Mouse (Mus musculus) kidney, embryonic 16.5 days (tissue): ENCODE data around the gene Socs1. TPM values are rescaled to one million over a fixed set of nuclear protein-coding genes. Genes with fewer than 3 reads are reported as not detected.

Source experiments
- ATAC-seq: fragments of 200-750 bp; cut with Nextera tagmentation; 2 replicates; pipeline ENCODE4 v1.8.0; 2017; ENCODE audit warnings: moderate TSS enrichment; ENCODE audit not compliant: low FRiP score, low TSS enrichment
- H3K27ac ChIP-seq: fragments of 300-500 bp; sonication (generic); 2 replicates; pipeline ENCODE4 v1.5.1; 2014; ENCODE audit warnings: low read length
- H3K27me3 ChIP-seq: fragments of 300-500 bp; sonication (generic); 2 replicates; pipeline ENCODE4 v1.6.1; 2014; ENCODE audit warnings: low read length, control low read depth, mixed read lengths; ENCODE audit not compliant: insufficient read depth
- H3K36me3 ChIP-seq: fragments of 300-500 bp; sonication (generic); 2 replicates; pipeline ENCODE4 v1.6.1; 2014; ENCODE audit warnings: low read length, control low read depth, mixed read lengths; ENCODE audit not compliant: insufficient read depth
- H3K4me1 ChIP-seq: fragments of 300-500 bp; sonication (generic); 2 replicates; pipeline ENCODE4 v1.6.1; 2014; ENCODE audit warnings: low read length, control low read depth, mixed read lengths; ENCODE audit not compliant: insufficient read depth
- H3K4me2 ChIP-seq: fragments of 300-500 bp; sonication (generic); replicated peaks from 2 replicates; pipeline ENCODE4 v1.6.1; 2014; ENCODE audit warnings: low read depth, low read length
- H3K4me3 ChIP-seq: fragments of 300-500 bp; sonication (generic); 2 replicates; pipeline ENCODE4 v1.5.1; 2014; ENCODE audit warnings: mild to moderate bottlenecking, low read length
- H3K9ac ChIP-seq: fragments of 300-500 bp; sonication (generic); replicated peaks from 2 replicates; pipeline ENCODE4 v1.6.1; 2014; ENCODE audit warnings: low read length
- H3K9me3 ChIP-seq: fragments of 300-500 bp; sonication (generic); 2 replicates; pipeline ENCODE4 v1.6.1; 2016; ENCODE audit warnings: low read length, control low read depth
- WGBS: fragments of 180-500 bp; shearing (Covaris S2); extraction: QIAGEN DNeasy Blood & Tissue Kit; methylation state at CpG from one replicate; pipeline ENCODE4 v1.1.7; 2014; 5-methylcytosine and 5-hydroxymethylcytosine counted together
- polyA plus RNA-seq: library from polyadenylated mRNA; unstranded; fragments of >200 nt; fragmentation: Nextera tagmentation; extraction: Ambion mirVana; gene quantifications from 2 replicates; pipeline ENCODE4 v1.2.1, GENCODE M21; 2015

The Socs1 gene
- polyA plus RNA-seq: 5.8 and 7.3 TPM in 2 replicates

- Histone ChIP-seq H3K9ac (peak within 1 kb of the TSS; percentile 83), H3K27ac (peak within 1 kb of the TSS; percentile 99), H3K4me1 (peaks cover 38% of the 10 kb centered on the region), H3K4me3 (peak within 1 kb of the TSS; percentile 75), H3K27me3 (no peaks in the 10 kb centered on the region), H3K4me2 (peak within 1 kb of the TSS; percentile 93), H3K36me3 (no peaks in the 10 kb centered on the region), H3K9me3 (no peaks in the 10 kb centered on the region)
- WGBS: under 1% methylated on average over 58 of the region's 59 CpGs
- ATAC-seq: peak; percentile 88
Observed at GRCm38 (mm10) chr16:10785371-10786231, at the start of gene Socs1. Gene Socs1 (minus strand): TSS chr16:10785536.

DNA sequence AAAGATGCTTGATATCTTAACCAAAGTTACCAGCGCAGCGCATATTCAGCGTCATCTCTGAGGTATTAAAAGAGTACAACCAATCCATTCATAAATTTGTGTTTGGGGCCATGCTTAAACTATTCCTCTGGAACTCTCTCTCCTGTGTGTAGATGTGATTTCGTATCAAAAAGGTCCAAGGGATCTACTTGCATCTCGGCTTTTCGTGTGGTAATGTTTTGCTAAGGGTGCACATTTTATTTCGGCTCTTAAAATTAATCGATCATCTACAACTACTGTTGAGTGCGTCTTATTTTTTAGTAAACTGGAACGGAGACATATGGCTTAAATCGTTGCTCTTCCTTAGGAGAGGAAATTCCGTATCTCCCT is 49.2 kb upstream of the Socs1 start:
- Histone ChIP-seq H3K27ac (no peak overlapping the region), H3K9ac (peak overlapping the region; percentile 81), H3K4me2 (peak overlapping the region; percentile 74), H3K9me3 (no peaks in the 10 kb centered on the region), H3K27me3 (no peaks in the 10 kb centered on the region), H3K4me3 (peak overlapping the region; percentile 71), H3K4me1 (peaks cover 26% of the 10 kb centered on the region), H3K36me3 (no peaks in the 10 kb centered on the region)
- WGBS: 12% methylated on average over 12 of the region's 12 CpGs
- ATAC-seq: no peak

DNA sequence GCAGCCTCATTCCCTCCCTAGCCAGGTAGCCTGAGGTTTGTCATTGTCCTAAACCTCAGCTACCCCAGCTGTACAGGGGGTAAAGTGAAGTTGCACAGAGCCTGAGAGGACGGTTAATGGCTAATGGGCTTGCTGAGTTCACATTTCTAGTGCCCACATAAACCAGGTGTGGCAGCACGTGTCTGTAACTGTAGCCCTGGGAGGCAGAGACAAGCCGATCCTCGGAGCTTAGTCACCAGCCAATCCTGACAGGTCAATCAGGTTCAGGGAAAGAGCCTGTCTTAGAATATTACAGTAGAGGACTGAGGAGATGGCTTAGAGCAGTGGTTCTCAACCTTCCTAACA is 43.1 kb upstream of the Socs1 start:
- WGBS: 61% methylated on average over 4 of the region's 4 CpGs
- H3K36me3 ChIP-seq: no peaks in the 10 kb centered on the region
- no peaks in the 10 kb centered on the region for H3K9me3 ChIP-seq
- H3K4me2 ChIP-seq: no peak overlapping the region
- H3K4me1 ChIP-seq: 0 out of 2 replicates have a peak, but pooled peaks cover 7% of the 10 kb centered on the region
- no peak overlapping the region for H3K27ac ChIP-seq
- H3K4me3 ChIP-seq: no peak overlapping the region
- H3K9ac ChIP-seq: no peak overlapping the region
- ATAC-seq: no peak
- H3K27me3 ChIP-seq: no peaks in the 10 kb centered on the region

- H3K9me3 ChIP-seq: no peaks in the 10 kb centered on the region
- no peak overlapping the region for H3K4me2 ChIP-seq
- no peak overlapping the region for H3K9ac ChIP-seq
- 78% methylated on average over 7 of the region's 7 CpGs for WGBS
- H3K4me1 ChIP-seq: 0 out of 2 replicates have a peak, but pooled peaks cover 7% of the 10 kb centered on the region
- H3K4me3 ChIP-seq: no peak overlapping the region
- H3K27ac ChIP-seq: no peak overlapping the region
- H3K36me3 ChIP-seq: no peaks in the 10 kb centered on the region
- no peaks in the 10 kb centered on the region for H3K27me3 ChIP-seq
- no peak for ATAC-seq
Observed at GRCm38 (mm10) chr16:10827766-10828460, 42.6 kb upstream of the Socs1 start.

DNA sequence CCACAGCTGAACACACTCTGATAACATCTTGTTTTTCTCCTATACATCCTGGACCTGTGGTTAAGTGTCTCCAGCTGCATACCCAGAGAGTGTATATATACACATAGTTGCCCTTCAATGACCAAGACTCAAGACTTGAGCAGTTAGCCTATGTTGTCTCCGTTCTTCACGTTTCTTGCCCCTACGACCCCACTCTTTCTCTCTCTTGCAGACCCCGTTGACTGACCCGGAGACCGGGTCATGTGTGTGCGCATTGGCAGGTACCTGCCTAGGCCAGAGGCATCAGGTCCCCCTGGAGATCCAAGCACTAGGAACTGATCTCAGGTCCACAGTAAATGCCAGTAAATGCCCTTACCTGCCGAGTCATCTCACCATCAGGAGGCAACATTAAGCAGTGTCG is 41.9 kb upstream of the Socs1 start:
- Histone ChIP-seq H3K9me3 (no peaks in the 10 kb centered on the region), H3K4me3 (no peak overlapping the region), H3K27me3 (no peaks in the 10 kb centered on the region), H3K9ac (no peak overlapping the region), H3K27ac (no peak overlapping the region), H3K4me1 (0 out of 2 replicates have a peak, but pooled peaks cover 7% of the 10 kb centered on the region), H3K4me2 (no peak overlapping the region), H3K36me3 (no peaks in the 10 kb centered on the region)
- ATAC-seq: no peak
- 90% methylated on average over 9 of the region's 9 CpGs for WGBS

- Histone ChIP-seq H3K4me2 (no peak overlapping the region), H3K27me3 (no peaks in the 10 kb centered on the region), H3K4me1 (0 out of 2 replicates have a peak, but pooled peaks cover 7% of the 10 kb centered on the region), H3K4me3 (no peak overlapping the region), H3K9me3 (no peaks in the 10 kb centered on the region), H3K9ac (no peak overlapping the region), H3K36me3 (no peaks in the 10 kb centered on the region), H3K27ac (no peak overlapping the region)
- WGBS: 74% methylated on average over 4 of the region's 4 CpGs
- no peak for ATAC-seq
Observed at GRCm38 (mm10) chr16:10825840-10826239, 40.5 kb upstream of the Socs1 start.

DNA sequence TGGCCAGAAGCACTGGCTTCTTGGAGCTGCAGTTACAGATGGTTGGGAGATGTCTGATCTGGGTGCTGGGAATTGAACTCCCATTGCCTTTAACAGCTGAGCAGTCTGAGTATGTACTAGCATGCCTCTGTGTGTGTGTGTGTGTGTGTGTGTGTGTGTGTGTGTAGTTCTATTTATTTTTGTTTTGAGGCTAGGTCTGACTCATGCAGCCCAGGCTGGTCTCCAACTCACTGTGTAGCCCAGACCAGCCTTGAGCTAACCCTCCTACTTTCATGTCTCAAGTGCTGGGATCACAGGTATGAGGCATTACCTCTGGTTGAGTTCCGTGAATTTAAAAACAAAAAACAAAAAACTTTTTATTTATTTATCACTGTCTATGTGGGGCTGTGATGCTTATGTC is 39.2 kb upstream of the Socs1 start:
- H3K4me2 ChIP-seq: no peak overlapping the region
- H3K27ac ChIP-seq: no peak overlapping the region
- 74% methylated on average over 1 of the region's 1 CpGs for WGBS
- H3K36me3 ChIP-seq: no peaks in the 10 kb centered on the region
- H3K9ac ChIP-seq: no peak overlapping the region
- no peak overlapping the region for H3K4me3 ChIP-seq
- 0 out of 2 replicates have a peak, but pooled peaks cover 7% of the 10 kb centered on the region for H3K4me1 ChIP-seq
- no peaks in the 10 kb centered on the region for H3K9me3 ChIP-seq
- H3K27me3 ChIP-seq: no peaks in the 10 kb centered on the region
- ATAC-seq: no peak

GRCm38 (mm10) chr16:10821387-10821786 is 36.1 kb upstream of the Socs1 start:
- no peaks in the 10 kb centered on the region for H3K36me3 ChIP-seq
- no peak overlapping the region for H3K4me3 ChIP-seq
- ATAC-seq: peak; percentile 89
- H3K9me3 ChIP-seq: no peaks in the 10 kb centered on the region
- 0 out of 2 replicates have a peak, but pooled peaks cover 7% of the 10 kb centered on the region for H3K4me1 ChIP-seq
- no peak overlapping the region for H3K4me2 ChIP-seq
- WGBS: 29% methylated on average over 4 of the region's 4 CpGs
- no peaks in the 10 kb centered on the region for H3K27me3 ChIP-seq
- H3K9ac ChIP-seq: no peak overlapping the region
- peak overlapping the region; percentile 45; the same call in 1 of the 2 replicates for H3K27ac ChIP-seq

- H3K4me2 ChIP-seq: no peak overlapping the region
- ATAC-seq: no peak
- H3K9me3 ChIP-seq: no peaks in the 10 kb centered on the region
- 61% methylated on average over 3 of the region's 3 CpGs for WGBS
- no peaks in the 10 kb centered on the region for H3K4me1 ChIP-seq
- no peaks in the 10 kb centered on the region for H3K36me3 ChIP-seq
- no peaks in the 10 kb centered on the region for H3K27me3 ChIP-seq
- no peak overlapping the region for H3K27ac ChIP-seq
- H3K4me3 ChIP-seq: no peak overlapping the region
- no peak overlapping the region for H3K9ac ChIP-seq
Observed at GRCm38 (mm10) chr16:10819966-10820365, 34.6 kb upstream of the Socs1 start.
